Mouse (Mus musculus): ENCODE measurements around the gene B4galnt2.

GRCm38 (mm10) chr11:95843421-95843950 is 71.2 kb downstream of the B4galnt2 start:
- TF ChIP-seq GATA1 (IDR thresholded peaks at IDR 0.05; ENCODE audit: borderline replicate concordance, low read length), result no peak
- no peak for TF ChIP-seq FLI1 (IDR thresholded peaks at IDR 0.05; ENCODE audit: low read length)

Data from megakaryocyte, embryonic 14.5 days (primary cell).